Mouse (Mus musculus): Measurements from ENCODE around the gene Whrn. TPM values are rescaled to one million over a fixed set of nuclear protein-coding genes. Genes with fewer than 3 reads are reported as not detected.

Gene Whrn
- total and polyA plus RNA-seq, 2 experiments from 2014 or later, result 3.8 to 13.0 TPM

DNA sequence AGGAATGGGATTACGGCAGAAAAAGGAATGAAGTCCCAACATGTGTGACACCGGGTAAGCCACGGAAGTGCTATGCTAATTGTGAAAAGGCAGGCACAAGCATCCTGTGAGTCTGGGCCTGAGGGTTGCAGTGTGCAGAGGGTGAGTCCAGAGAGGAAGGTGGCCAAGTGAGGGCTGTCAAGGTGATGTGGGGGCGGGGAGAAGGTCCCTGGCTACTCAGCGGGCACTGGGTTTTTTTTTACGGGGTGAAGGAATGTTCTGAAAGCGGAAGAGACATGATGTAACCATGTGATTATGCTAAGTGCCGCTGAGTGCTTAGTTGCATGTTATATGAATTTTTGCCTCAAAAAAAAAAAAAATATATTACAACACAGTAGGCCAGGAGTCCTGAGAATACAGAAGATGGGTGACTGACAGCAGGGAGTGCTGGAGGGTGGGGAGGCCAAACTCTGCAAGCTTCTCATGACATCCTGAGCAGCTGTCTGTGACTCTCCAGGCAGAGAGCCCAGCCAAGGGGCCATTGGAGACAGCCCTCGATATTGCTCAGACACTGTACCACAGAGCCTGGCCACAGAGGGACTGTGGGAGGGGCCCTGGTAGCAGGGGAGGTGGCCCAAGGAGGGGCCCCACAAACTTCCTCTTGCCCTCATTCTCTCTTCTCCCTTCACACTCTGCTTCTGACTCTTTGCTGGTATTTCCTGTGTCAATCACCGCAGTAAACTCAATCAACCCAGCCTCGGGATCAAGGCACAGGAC, 96.8 kb downstream of the Whrn start:
- peaks cover 7% of the 10 kb centered on the region for H3K4me1 ChIP-seq (ENCODE audit: insufficient read depth)
- H3K4me2 ChIP-seq (ENCODE audit: low read depth), result no peak overlapping the region
- TF ChIP-seq CTCF (IDR thresholded peaks at IDR 0.05; ENCODE audit: low read depth), result no peak
- H3K27me3 ChIP-seq (ENCODE audit: insufficient read depth, low read length), result no peaks in the 10 kb centered on the region
- 0 out of 2 replicates have a peak, but pooled peaks cover 4% of the 10 kb centered on the region for H3K36me3 ChIP-seq (ENCODE audit: insufficient read depth)
- H3K9me3 ChIP-seq (ENCODE audit: low read length), result no peaks in the 10 kb centered on the region
- H3K4me3 ChIP-seq (ENCODE audit: low read depth, low read length), result no peak overlapping the region
- ATAC-seq (no peak), DNase-seq (no peak)
- 58% methylated on average over 11 of the region's 11 CpGs for WGBS
- no peak overlapping the region for H3K9ac ChIP-seq
- H3K27ac ChIP-seq (ENCODE audit: low read depth, low read length), result 0 out of 2 replicates have a peak overlapping the region, but pooled peaks have one; percentile 21

DNA sequence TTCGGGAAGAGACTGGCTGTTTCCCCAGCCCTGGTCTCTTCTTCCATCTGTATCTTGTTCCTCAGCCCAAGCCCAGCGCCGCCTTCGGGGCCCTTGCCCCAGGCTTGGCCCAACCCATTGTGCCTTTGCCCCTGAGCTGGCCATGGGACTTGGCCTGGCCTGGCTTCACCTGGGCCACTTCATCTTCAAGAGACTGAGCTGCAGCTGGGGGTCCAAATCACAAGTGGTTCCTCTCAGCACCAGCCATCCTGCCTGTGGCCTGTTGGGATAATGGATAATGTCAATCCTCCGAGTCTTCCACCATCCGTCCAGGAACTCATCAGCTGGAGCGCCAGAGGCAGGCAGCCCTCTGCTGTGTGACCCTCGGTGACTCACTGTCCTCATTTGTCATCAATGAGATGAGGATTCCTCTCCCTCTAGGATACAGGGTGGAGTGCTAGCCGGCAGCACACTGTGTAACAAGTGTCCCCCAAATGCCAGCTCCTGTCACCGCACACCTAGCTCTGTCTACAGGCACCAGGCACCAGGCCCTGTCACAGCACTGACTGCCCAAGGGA, 97.7 kb downstream of the Whrn start:
- H3K4me1 ChIP-seq (ENCODE audit: insufficient read depth), result no peaks in the 10 kb centered on the region
- H3K4me3 ChIP-seq (ENCODE audit: low read depth, low read length), result no peak overlapping the region
- ATAC-seq (no peak), DNase-seq (no peak)
- TF ChIP-seq CTCF (IDR thresholded peaks at IDR 0.05; ENCODE audit: low read depth), result no peak
- H3K27me3 ChIP-seq (ENCODE audit: insufficient read depth, low read length), result no peaks in the 10 kb centered on the region
- H3K9ac ChIP-seq, result no peak overlapping the region
- H3K27ac ChIP-seq (ENCODE audit: low read depth, low read length), result no peak overlapping the region
- 88% methylated on average over 10 of the region's 10 CpGs for WGBS
- no peaks in the 10 kb centered on the region for H3K9me3 ChIP-seq (ENCODE audit: low read length)
- H3K36me3 ChIP-seq (ENCODE audit: insufficient read depth), result 0 out of 2 replicates have a peak, but pooled peaks cover 4% of the 10 kb centered on the region
- H3K4me2 ChIP-seq (ENCODE audit: low read depth), result no peak overlapping the region

DNA sequence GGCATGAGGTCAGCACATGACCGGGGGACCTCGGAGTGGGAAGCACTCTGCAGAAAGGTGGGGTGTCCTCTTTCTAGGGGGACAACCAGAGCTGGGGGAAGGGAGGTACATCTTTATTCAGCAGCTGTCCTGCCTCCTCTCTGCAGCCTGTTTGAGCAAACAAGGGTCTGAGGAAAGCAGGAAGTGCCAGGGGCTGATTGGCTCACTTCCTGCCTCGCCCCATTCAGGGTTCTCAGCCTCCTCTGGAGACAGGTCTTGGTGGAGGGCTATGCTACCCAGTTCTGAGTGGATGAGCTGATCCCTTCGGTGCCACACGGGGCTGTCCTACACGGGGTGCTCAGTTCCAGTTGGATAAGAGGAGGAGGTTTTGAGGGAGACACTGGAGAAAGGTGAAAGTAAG, 104.5 kb downstream of the Whrn start:
- Histone ChIP-seq H3K9me3 (ENCODE audit: low read length) (no peaks in the 10 kb centered on the region), H3K27ac (ENCODE audit: low read depth, low read length) (no peak overlapping the region), H3K4me3 (ENCODE audit: low read depth, low read length) (no peak overlapping the region), H3K36me3 (ENCODE audit: insufficient read depth) (0 out of 2 replicates have a peak, but pooled peaks cover 5% of the 10 kb centered on the region), H3K4me1 (ENCODE audit: insufficient read depth) (peaks cover 10% of the 10 kb centered on the region), H3K4me2 (ENCODE audit: low read depth) (no peak overlapping the region), H3K27me3 (ENCODE audit: insufficient read depth, low read length) (no peaks in the 10 kb centered on the region), H3K9ac (no peak overlapping the region)
- DNase-seq (no peak), ATAC-seq (no peak)
- 93% methylated on average over 6 of the region's 6 CpGs for WGBS
- TF ChIP-seq CTCF (IDR thresholded peaks at IDR 0.05; ENCODE audit: low read depth), result no peak

DNA sequence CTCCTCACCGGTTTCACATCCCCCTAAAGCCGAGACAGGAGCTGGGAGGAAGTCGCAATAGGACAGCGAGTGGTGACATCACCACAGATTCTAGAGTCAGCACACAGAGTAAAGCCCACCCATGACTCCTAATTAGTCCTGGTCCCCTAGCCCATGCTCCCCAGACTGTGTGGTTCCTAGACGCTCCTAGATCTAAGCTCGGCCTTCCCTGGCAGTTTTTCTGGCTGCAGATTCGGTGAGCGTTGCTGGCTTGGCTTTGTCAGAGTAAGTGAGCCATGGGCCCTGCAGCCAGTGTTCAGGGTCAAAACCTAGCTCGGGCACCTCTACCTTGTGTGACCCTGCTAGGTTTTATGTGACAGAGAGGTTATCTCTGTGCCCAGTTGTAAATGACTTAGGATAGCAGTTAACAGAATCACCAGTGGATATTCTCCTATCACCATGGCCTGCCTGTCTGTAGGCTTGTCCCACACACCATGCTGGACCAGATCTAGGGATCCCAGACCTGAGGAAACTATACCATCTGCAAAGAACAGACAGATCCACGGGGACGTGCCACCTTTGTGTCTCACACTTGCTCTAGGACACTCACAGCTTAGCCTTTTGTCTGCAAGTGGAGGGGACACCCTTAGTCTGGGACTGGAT, 105.8 kb downstream of the Whrn start:
- Histone ChIP-seq H3K9me3 (ENCODE audit: low read length) (no peaks in the 10 kb centered on the region), H3K4me3 (ENCODE audit: low read depth, low read length) (no peak overlapping the region), H3K4me1 (ENCODE audit: insufficient read depth) (peaks cover 10% of the 10 kb centered on the region), H3K9ac (no peak overlapping the region), H3K27ac (ENCODE audit: low read depth, low read length) (peak overlapping the region; percentile 62), H3K36me3 (ENCODE audit: insufficient read depth) (0 out of 2 replicates have a peak, but pooled peaks cover 9% of the 10 kb centered on the region), H3K4me2 (ENCODE audit: low read depth) (0 out of 2 replicates have a peak overlapping the region, but pooled peaks have one; percentile 5), H3K27me3 (ENCODE audit: insufficient read depth, low read length) (no peaks in the 10 kb centered on the region)
- TF ChIP-seq CTCF (IDR thresholded peaks at IDR 0.05; ENCODE audit: low read depth), result no peak
- ATAC-seq (peak; percentile 79), DNase-seq (peak; percentile 39)
- WGBS, result 23% methylated on average over 11 of the region's 11 CpGs

DNA sequence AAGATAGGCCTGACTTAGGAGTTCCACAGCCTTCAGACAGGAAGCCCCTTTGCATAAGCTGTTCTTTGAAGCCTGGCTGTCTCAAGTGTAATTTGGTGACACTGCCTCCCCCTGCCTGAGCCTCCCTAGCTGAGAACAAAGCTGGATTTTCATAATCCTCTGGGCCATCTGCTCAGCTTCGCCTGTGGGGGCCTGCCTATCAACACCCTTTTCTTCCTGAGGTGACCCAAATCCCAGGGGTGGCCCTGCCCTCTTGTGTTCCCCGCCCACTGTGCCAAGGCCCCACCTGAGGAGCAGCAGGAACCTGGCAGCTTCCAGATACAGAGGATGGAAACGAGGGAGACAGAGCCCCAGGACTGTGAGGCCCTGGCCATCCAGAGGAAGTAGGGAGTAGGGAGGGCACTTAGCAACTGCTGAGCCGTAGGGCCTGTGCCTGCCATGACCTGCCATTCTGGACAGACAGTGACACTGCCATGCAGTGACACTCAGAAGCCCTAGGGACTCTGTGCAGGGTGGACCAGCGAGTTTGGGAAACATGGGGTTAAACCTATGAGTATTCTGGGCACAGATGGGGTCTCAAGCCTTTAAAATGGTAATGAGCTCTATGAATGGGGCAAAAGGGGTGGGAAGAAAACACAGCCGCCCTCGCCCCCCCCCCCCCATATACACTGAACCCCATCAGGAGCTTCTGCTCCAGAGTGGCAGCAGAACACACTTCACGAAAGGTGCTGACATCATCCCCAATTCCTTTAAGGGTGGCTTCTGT, 106.5 kb downstream of the Whrn start:
- peak; percentile 39 for DNase-seq
- Histone ChIP-seq H3K36me3 (ENCODE audit: insufficient read depth) (0 out of 2 replicates have a peak, but pooled peaks cover 9% of the 10 kb centered on the region), H3K9ac (no peak overlapping the region), H3K4me1 (ENCODE audit: insufficient read depth) (peaks cover 10% of the 10 kb centered on the region), H3K27ac (ENCODE audit: low read depth, low read length) (peak overlapping the region; percentile 62), H3K4me2 (ENCODE audit: low read depth) (0 out of 2 replicates have a peak overlapping the region, but pooled peaks have one; percentile 5), H3K9me3 (ENCODE audit: low read length) (no peaks in the 10 kb centered on the region), H3K4me3 (ENCODE audit: low read depth, low read length) (no peak overlapping the region), H3K27me3 (ENCODE audit: insufficient read depth, low read length) (no peaks in the 10 kb centered on the region)
- TF ChIP-seq CTCF (IDR thresholded peaks at IDR 0.05; ENCODE audit: low read depth), result no peak
- peak; percentile 70 for ATAC-seq
- WGBS, result 14% methylated on average over 8 of the region's 8 CpGs

DNA sequence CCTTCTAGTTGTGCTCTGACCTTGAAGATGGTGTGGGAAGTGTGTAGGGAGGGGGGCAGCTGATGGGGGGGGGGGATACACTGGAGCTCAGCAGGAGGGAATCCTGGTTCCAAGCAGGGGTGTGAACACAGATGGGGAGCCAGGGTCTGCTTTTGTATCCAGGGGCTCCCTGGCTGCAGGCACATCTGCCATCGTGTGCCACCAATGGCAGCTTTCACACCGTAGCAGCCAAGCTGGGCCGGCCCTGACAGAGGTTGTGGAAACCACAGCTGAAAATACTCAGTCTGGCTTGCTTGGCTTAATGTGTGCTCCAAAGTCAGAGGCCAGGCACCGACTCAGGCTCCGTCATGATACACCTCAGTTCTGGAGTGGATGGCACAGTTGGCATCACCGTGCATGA, 107.8 kb downstream of the Whrn start:
- peaks cover 14% of the 10 kb centered on the region; the same call in 1 of the 2 replicates for H3K36me3 ChIP-seq (ENCODE audit: insufficient read depth)
- no peaks in the 10 kb centered on the region for H3K9me3 ChIP-seq (ENCODE audit: low read length)
- no peak for TF ChIP-seq CTCF (IDR thresholded peaks at IDR 0.05; ENCODE audit: low read depth)
- ATAC-seq (no peak), DNase-seq (no peak)
- WGBS, result 39% methylated on average over 6 of the region's 6 CpGs
- no peak overlapping the region for H3K9ac ChIP-seq
- no peak overlapping the region for H3K27ac ChIP-seq (ENCODE audit: low read depth, low read length)
- H3K4me1 ChIP-seq (ENCODE audit: insufficient read depth), result peaks cover 10% of the 10 kb centered on the region
- H3K4me2 ChIP-seq (ENCODE audit: low read depth), result no peak overlapping the region
- H3K27me3 ChIP-seq (ENCODE audit: insufficient read depth, low read length), result no peaks in the 10 kb centered on the region
- H3K4me3 ChIP-seq (ENCODE audit: low read depth, low read length), result no peak overlapping the region

Data from forebrain, postnatal 0 days (tissue).